Mouse (Mus musculus): ENCODE data around the gene Rb1.
A peak's percentile ranks its signal among the peaks of the same experiment; 100 is the strongest.

Gene Rb1

DNA sequence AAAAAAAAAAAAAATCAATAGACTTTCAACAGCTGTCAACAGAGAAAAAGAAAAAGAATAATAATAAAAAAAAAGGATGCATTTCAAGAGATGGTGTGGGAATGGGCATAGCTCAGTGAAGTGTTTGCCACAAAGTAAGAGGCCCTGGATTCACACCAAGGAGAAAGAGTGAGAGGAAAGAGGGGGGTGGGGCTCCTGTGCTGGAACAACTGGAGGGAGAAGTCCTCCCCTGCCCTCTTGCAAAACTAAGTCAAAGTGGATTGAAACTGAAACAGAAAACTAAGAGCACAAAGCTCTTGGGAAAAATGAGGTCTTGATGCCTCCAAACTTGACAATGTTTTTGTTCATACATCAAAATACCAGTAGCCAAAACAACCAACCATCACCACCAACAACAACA, 116.4 kb downstream of the Rb1 start:
- DNase-seq (ENCODE audit: low spot score), result no peak

DNA sequence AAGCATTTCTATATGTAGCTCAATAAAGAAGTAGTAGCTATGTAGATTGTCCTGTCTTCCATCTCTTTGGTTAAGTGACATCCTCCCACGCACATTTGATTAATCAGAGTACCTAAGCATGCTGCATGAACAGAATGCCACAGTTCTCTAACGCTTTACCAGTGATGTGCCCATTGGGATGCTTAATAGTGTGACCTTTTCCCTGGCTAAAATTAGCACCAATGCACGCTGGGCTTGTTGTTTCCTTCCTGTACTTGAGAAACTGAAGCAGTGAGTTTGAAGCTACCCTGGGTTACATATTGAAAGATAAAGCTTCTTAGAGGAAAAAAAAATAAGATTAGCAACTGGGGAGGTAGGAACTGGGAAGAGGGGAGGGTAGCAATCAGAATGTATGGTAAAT, 121.6 kb downstream of the Rb1 start:
- DNase-seq (ENCODE audit: low spot score), result no peak

DNA sequence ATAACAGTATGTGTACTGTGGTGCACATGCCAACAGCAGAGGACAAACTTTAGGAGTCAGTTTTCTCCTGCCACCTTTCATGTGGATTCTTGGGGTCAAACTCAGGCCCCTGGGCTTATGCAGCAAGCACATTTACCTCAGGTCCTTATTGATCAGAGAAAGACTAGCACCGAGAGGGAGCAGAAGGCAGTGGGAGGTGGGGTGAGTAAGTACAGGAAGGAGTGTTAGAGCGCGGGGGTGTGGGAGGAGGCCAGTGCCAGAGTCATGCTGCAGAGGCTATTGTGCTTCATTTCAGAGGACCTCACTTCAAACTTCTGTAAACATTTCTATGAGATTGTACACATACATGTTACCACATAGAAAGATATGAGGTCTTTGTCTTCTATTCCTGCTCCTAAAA, 124.2 kb downstream of the Rb1 start:
- DNase-seq (ENCODE audit: low spot score), result no peak

GRCm38 (mm10) chr14:73199058-73199457, 126.6 kb downstream of the Rb1 start:
- no peak for DNase-seq (ENCODE audit: low spot score)

DNA sequence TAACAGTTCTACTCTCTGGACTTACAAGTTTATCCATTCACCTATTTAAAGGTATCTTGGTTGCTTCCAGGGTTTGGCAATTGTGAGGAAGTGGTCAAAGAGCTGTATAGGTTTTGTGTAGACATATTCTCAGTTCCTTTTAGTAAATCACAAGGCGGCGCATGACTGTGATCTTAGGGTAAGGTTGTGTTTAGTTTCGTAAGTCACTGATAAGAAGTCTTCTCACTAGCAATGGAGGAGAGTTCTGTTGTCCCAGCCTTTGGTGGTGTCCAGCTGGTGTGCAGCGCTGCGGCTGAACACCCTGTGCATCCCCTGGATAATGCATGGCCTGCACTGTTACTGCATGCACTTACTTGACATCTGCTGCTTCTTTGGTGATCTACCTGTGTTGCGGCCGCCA, 138.7 kb downstream of the Rb1 start:
- DNase-seq (ENCODE audit: low spot score), result no peak

GRCm38 (mm10) chr14:73181144-73181543, 144.5 kb downstream of the Rb1 start:
- DNase-seq (ENCODE audit: low spot score), result no peak

DNA sequence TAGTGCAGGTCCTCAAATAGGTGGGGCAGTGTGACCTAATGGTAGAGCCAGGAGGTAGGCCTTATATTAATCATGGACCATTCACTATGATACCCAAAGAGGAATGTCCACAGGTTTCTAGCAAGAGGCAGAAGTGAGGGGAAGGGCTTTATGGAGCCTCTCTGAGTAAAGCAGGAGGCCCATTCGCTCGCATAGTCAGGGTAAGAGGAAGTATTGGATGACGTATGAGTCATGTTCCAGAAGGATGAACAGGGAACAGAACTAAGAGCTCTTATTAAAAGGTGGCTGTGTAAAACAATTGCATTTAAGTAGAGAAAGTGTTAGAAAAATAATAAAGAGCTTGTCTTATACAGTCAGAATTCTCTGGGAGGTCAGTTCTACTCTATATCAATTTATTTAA, 145.0 kb downstream of the Rb1 start:
- no peak for DNase-seq (ENCODE audit: low spot score)

DNA sequence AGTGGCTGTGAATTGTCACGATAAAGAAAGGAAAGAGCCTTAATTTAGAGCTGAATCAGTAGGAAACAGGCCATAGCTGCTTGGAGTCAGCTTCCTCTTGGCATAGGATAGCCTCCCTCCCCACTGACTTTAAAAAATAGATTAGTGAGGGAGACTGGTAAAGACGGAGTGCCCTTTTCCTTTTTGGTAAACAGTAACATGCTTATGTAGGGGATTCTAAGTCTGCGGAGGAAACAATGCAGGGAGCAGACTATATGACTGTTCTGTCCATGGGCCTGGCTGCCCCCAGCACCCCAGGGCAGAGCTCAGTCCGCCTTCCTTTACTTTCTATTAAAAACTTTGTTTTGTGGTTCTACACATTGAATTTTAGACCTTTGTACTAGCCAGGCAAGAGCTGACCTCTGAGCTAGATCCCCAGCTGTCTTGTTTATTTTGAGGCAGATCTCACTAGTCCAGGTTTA, 146.4 kb downstream of the Rb1 start:
- DNase-seq (ENCODE audit: low spot score), result no peak

DNA sequence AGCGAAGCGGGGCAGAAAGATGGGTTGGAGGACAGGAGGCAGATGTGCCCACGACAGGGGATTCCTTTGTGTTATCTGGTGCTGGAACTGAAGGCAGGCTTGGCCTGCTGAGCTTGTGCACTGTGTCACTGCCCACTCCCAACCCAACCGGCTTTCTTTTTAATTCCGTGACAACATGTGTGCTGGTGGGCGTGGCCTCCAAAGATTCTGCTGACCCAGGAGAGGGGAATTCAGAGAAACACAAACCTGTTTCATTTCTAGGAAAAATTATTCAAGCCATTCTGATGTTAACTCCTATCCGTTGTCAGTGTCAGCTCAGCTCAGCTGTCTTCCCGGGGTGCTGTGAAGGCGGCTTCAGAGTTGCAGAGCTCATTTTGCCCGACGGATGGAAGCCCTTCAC, 147.7 kb downstream of the Rb1 start:
- DNase-seq (ENCODE audit: low spot score), result no peak

GRCm38 (mm10) chr14:73176266-73176665, 149.4 kb downstream of the Rb1 start:
- DNase-seq (ENCODE audit: low spot score), result no peak

- DNase-seq (ENCODE audit: low spot score), result peak; percentile 4
These were observed 149.8 kb downstream of the Rb1 start for GRCm38 (mm10) chr14:73175814-73176213.

DNA sequence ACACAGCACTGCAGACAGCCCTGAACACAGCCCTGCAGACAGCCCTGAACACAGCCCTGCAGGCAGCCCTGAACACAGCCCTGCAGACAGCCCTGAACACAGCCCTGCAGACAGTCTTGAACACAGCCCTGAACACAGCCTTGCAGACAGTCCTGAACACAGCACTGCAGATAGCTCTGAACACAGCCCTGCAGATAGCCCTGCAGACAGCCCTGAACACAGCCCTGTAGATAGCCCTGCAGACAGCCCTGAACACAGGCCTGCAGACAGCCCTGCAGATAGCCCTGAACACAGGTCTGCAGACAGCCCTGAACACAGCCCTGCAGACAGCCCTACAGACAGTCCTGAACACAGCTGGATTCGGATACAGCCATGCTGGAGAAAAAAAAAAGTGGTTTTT, 150.6 kb downstream of the Rb1 start:
- DNase-seq (ENCODE audit: low spot score), result no peak

- DNase-seq (ENCODE audit: low spot score), result no peak
These were observed 151.3 kb downstream of the Rb1 start for GRCm38 (mm10) chr14:73174091-73174995.

- DNase-seq (ENCODE audit: low spot score), result no peak
These were observed 152.0 kb downstream of the Rb1 start for GRCm38 (mm10) chr14:73173662-73174061.

DNA sequence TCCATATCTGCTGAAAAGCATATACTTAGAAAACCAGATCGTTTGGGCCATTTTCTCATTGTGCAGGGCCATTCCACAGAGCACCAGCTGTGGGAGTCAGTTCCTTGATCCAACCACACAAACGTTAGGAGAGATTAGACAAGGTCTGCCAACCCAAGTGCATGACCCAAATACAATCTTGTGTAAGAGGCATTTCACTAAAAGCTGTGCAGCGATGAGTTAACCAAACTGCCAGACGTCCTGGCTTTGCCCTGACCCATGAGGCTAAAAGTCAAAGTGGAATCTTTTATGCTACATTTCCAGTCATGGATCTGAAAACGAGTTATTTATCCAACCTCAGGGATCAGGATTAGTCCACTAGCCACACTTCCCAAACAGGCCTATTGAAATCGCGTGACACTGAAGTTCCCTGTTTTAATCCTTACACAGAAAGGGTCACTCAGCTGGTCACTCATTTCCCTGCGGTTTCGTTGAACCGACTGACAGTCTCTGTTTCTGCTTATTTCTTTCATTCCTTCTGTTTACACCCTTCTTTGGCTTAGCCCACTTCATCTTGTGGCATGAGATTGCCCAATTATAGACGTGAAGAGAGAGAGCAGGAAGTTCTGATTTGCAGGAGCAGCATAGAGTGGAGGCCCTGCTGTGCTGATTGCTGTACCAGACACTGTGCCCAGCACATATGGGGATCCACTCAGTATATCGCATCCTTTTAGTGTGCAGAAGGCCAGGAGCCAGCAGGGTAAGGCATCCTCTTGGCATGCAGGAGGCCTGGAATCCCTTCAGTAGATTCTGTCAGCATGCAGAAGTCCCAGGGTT, 153.2 kb downstream of the Rb1 start:
- DNase-seq (ENCODE audit: low spot score), result no peak

- DNase-seq (ENCODE audit: low spot score), result no peak
These were observed 155.4 kb downstream of the Rb1 start for GRCm38 (mm10) chr14:73169926-73170844.

DNA sequence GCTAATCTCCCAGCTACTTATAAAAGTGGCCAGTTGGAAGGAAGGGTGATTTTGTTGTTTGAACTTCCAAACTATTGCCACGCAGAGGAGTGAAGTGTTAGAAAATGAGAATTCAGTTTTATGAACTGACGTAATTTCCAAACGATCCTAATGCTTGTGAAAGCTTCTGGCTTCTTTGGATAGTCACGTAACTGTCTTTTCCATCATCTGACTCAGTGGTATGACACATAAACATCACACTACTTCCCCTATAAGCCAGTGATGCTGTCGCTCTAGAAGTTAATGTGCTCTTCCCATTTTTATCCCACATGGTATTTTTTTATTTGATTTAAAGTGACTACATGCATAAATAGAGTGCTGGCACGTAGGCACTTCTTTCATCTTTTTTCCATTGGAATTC, 157.0 kb downstream of the Rb1 start:
- DNase-seq (ENCODE audit: low spot score), result no peak

DNA sequence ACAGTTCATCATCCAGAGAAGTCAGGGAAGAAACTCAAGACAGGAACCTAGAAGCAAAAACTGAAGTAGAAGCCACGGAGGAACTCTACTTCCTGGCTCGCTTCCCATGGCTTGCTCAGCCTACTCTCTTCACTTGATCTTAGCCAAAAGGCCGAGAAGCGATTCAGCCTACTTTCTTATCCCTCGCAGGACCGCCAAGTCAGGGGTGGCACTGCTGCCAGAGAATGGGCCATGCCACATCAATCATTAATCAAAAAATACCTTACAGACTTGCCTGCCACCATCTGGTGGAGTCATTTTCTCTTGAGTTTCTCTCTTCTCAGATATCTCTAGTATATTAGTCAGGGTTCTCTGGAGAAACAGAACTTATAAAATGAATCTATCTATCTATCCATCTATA, 160.5 kb downstream of the Rb1 start:
- DNase-seq (ENCODE audit: low spot score), result no peak

DNA sequence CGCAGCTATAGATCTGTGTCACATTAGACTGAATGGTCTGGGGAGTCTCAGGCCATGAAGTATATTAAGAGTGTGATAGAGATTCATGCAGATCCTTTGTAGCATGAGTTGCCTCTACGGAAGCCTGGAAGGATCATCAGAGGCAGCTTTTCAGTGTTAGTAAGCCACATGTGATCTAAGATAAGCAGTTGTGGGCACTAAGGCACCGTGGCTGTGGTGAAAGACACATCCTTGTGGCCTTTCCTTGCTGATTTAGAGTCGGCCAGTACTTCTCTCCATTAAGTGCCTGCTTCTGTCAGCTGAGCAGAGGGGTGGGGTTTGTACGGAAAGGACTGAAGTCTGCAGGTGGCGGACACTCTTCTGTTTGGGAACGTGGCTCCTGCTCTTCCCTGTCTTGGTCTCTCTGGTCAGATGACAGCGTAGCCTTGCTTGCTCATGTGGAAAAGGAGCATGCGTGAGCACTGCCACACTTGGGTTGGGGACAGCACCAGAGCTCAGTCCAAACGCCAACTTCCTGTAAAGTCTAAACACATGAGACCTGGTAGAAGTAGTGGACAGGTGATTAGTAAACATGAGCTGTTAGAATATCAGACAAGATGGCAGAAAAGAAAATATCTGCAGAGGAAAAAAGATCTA, 162.1 kb downstream of the Rb1 start:
- DNase-seq (ENCODE audit: low spot score), result no peak

DNA sequence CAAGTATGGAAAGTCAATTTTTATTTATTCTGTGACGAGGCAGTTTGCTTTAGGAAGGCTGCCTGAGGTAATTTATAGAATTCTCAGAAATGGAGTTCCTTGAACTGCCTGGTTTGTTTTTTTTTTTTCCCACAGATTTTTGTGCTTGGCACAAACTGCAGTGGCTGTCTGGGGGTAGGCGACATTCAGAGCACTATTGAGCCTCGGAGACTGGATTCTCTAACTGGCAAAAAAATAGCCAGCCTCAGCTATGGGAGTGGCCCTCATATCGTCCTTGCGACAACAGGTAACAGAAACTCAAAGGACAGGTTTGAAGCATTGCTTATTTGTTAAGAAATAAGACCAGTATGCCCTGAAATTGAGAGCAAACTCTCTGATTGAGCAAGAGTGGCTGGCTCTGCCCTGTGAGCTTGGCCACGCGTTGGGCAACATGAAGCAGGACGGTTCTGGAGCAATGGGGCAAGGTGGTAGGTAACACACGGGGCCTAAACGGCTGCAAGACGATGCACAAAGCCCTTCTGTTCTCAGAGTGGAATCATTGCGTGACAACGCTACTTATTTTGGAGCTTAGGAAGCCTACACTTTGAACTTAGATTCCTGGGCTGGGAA, 163.3 kb downstream of the Rb1 start:
- DNase-seq (ENCODE audit: low spot score), result no peak

DNA sequence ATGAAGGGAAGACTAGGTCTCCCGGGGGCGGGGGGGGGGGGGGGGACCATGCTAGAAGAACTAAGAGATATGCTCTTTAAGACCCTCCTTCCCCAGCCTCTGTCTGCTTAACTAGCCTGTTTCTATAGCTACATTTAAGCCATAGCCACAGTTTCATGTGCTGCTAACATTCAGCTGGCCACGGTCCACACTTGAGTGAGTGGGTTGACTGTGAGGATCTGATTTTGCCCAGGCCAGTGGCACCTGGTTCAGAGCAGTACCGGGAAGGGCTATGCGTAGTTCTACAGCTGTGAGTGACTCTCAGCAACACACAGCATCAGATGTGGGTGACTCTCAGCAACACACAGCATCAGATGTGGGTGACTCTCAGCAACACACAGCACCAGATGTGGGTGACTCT, 164.3 kb downstream of the Rb1 start:
- no peak for DNase-seq (ENCODE audit: low spot score)

Data from c-Kit-positive CD71-positive TER-119-positive erythroid progenitor cells, embryonic 14.5 days (primary cell).